Mouse (Mus musculus) kidney, embryonic 15.5 days (tissue): ENCODE measurements around the gene Ankfn1. TPM values are rescaled to one million over a fixed set of nuclear protein-coding genes. Genes with fewer than 3 reads are reported as not detected.

Experiments used
- ATAC-seq: fragments of 200-750 bp; cut with Nextera tagmentation; replicated peaks from 2 replicates; pipeline ENCODE4 v1.8.0; 2017; ENCODE audit warnings: moderate TSS enrichment; ENCODE audit not compliant: low FRiP score
- H3K27ac ChIP-seq: fragments of 300-500 bp; sonication (generic); 2 replicates; pipeline ENCODE4 v1.5.1; 2015; ENCODE audit warnings: mild to moderate bottlenecking, inconsistent platforms
- H3K27me3 ChIP-seq: fragments of 300-500 bp; sonication (generic); 2 replicates; pipeline ENCODE4 v1.6.1; 2015; ENCODE audit warnings: inconsistent platforms
- H3K36me3 ChIP-seq: fragments of 300-500 bp; sonication (generic); 2 replicates; pipeline ENCODE4 v1.6.1; 2015; ENCODE audit warnings: inconsistent platforms
- H3K4me1 ChIP-seq: fragments of 300-500 bp; sonication (generic); 2 replicates; pipeline ENCODE4 v1.6.1; 2015; ENCODE audit warnings: inconsistent platforms
- H3K4me2 ChIP-seq: fragments of 300-500 bp; sonication (generic); 2 replicates; pipeline ENCODE4 v1.6.1; 2015; ENCODE audit warnings: moderate library complexity, mild to moderate bottlenecking, inconsistent platforms
- H3K4me3 ChIP-seq: fragments of 300-500 bp; sonication (generic); replicated peaks from 2 replicates; pipeline ENCODE4 v1.5.1; 2015; ENCODE audit warnings: mild to moderate bottlenecking, inconsistent platforms
- H3K9ac ChIP-seq: fragments of 300-500 bp; sonication (generic); 2 replicates; pipeline ENCODE4 v1.6.1; 2015; ENCODE audit warnings: mild to moderate bottlenecking, inconsistent platforms
- H3K9me3 ChIP-seq: fragments of 300-500 bp; sonication (generic); replicated peaks from 2 replicates; pipeline ENCODE4 v1.6.1; 2016; ENCODE audit warnings: inconsistent platforms
- WGBS: fragments of 180-500 bp; shearing (Covaris S2); methylation state at CpG from one replicate; pipeline ENCODE4 v1.1.7; 2015; ENCODE audit warnings: mixed read lengths; 5-methylcytosine and 5-hydroxymethylcytosine counted together
- polyA plus RNA-seq: library from polyadenylated mRNA; unstranded; fragments of >200 nt; fragmentation: Nextera tagmentation; extraction: Ambion mirVana; gene quantifications from 2 replicates; pipeline ENCODE4 v1.2.1, GENCODE M21; 2015

Ankfn1 gene
- polyA plus RNA-seq, 1 experiment from 2014 or later, result 0.18 TPM

- Histone ChIP-seq H3K27me3 (no peaks in the 10 kb centered on the region), H3K27ac (no peak overlapping the region), H3K4me3 (no peak overlapping the region), H3K4me2 (no peak overlapping the region), H3K36me3 (no peaks in the 10 kb centered on the region), H3K9me3 (no peaks in the 10 kb centered on the region), H3K4me1 (no peaks in the 10 kb centered on the region), H3K9ac (no peak overlapping the region)
- no peak for ATAC-seq
- WGBS, result 72% methylated on average over 11 of the region's 11 CpGs
These were observed 226.0 kb downstream of the Ankfn1 start for GRCm38 (mm10) chr11:89551441-89551840.

- WGBS, result 89% methylated on average over 3 of the region's 3 CpGs
- no peak for ATAC-seq
These were observed 226.5 kb downstream of the Ankfn1 start for GRCm38 (mm10) chr11:89550921-89551320.

GRCm38 (mm10) chr11:89548786-89549185 lies 228.7 kb downstream of the Ankfn1 start:
- no peak for ATAC-seq
- Histone ChIP-seq H3K4me2 (no peak overlapping the region), H3K27me3 (peaks cover 5% of the 10 kb centered on the region; the same call in 1 of the 2 replicates), H3K9me3 (no peaks in the 10 kb centered on the region), H3K9ac (no peak overlapping the region), H3K36me3 (no peaks in the 10 kb centered on the region), H3K4me3 (no peak overlapping the region), H3K4me1 (peaks cover 10% of the 10 kb centered on the region), H3K27ac (no peak overlapping the region)
- 39% methylated on average over 4 of the region's 4 CpGs for WGBS

More at GRCm38 (mm10) chr11:89550921-89551320, 226.5 kb downstream of the Ankfn1 start:
- no peak overlapping the region for H3K9ac ChIP-seq
- H3K27me3 ChIP-seq, result no peaks in the 10 kb centered on the region
- no peak overlapping the region for H3K4me3 ChIP-seq
- no peak overlapping the region for H3K27ac ChIP-seq
- H3K4me1 ChIP-seq, result no peaks in the 10 kb centered on the region
- no peak overlapping the region for H3K4me2 ChIP-seq
- no peaks in the 10 kb centered on the region for H3K36me3 ChIP-seq
- H3K9me3 ChIP-seq, result no peaks in the 10 kb centered on the region

GRCm38 (mm10) chr11:89546164-89546563 lies 231.3 kb downstream of the Ankfn1 start:
- 40% methylated on average over 7 of the region's 7 CpGs for WGBS
- 0 out of 2 replicates have a peak, but pooled peaks have one; percentile 46 for ATAC-seq
- Histone ChIP-seq H3K4me1 (peaks cover 10% of the 10 kb centered on the region), H3K9ac (no peak overlapping the region), H3K4me2 (no peak overlapping the region), H3K27ac (no peak overlapping the region), H3K36me3 (no peaks in the 10 kb centered on the region), H3K27me3 (peaks cover 5% of the 10 kb centered on the region; the same call in 1 of the 2 replicates), H3K9me3 (no peaks in the 10 kb centered on the region), H3K4me3 (no peak overlapping the region)

GRCm38 (mm10) chr11:89544856-89545817 lies 232.3 kb downstream of the Ankfn1 start:
- no peak for ATAC-seq
- H3K4me3 ChIP-seq, result peak overlapping the region; percentile 21
- H3K4me2 ChIP-seq, result peak overlapping the region; percentile 56
- H3K27me3 ChIP-seq, result peaks cover 5% of the 10 kb centered on the region; the same call in 1 of the 2 replicates
- H3K27ac ChIP-seq, result no peak overlapping the region
- no peak overlapping the region for H3K9ac ChIP-seq
- H3K9me3 ChIP-seq, result no peaks in the 10 kb centered on the region
- peaks cover 10% of the 10 kb centered on the region for H3K4me1 ChIP-seq
- 8% methylated on average over 29 of the region's 29 CpGs for WGBS
- no peaks in the 10 kb centered on the region for H3K36me3 ChIP-seq

- no peak for ATAC-seq
- Histone ChIP-seq H3K27ac (no peak overlapping the region), H3K4me1 (0 out of 2 replicates have a peak, but pooled peaks cover 5% of the 10 kb centered on the region), H3K9me3 (no peaks in the 10 kb centered on the region), H3K9ac (no peak overlapping the region), H3K36me3 (no peaks in the 10 kb centered on the region), H3K27me3 (peaks cover 8% of the 10 kb centered on the region; the same call in 1 of the 2 replicates), H3K4me3 (no peak overlapping the region), H3K4me2 (no peak overlapping the region)
- WGBS, result 44% methylated on average over 8 of the region's 8 CpGs
These were observed 239.1 kb downstream of the Ankfn1 start for GRCm38 (mm10) chr11:89538376-89538775.

- no peaks in the 10 kb centered on the region for H3K9me3 ChIP-seq
- H3K27ac ChIP-seq, result no peak overlapping the region
- H3K36me3 ChIP-seq, result no peaks in the 10 kb centered on the region
- H3K4me1 ChIP-seq, result no peaks in the 10 kb centered on the region
- H3K27me3 ChIP-seq, result no peaks in the 10 kb centered on the region
- WGBS, result 79% methylated on average over 4 of the region's 4 CpGs
- H3K4me3 ChIP-seq, result no peak overlapping the region
- H3K4me2 ChIP-seq, result no peak overlapping the region
- no peak overlapping the region for H3K9ac ChIP-seq
- no peak for ATAC-seq
These were observed 249.5 kb downstream of the Ankfn1 start for GRCm38 (mm10) chr11:89527800-89528430.

- WGBS, result 9% methylated on average over 9 of the region's 9 CpGs
- peaks cover 10% of the 10 kb centered on the region for H3K4me1 ChIP-seq
- H3K27me3 ChIP-seq, result peaks cover 46% of the 10 kb centered on the region
- H3K9ac ChIP-seq, result no peak overlapping the region
- H3K36me3 ChIP-seq, result no peaks in the 10 kb centered on the region
- H3K9me3 ChIP-seq, result no peaks in the 10 kb centered on the region
- H3K4me2 ChIP-seq, result peak overlapping the region; percentile 51
- H3K4me3 ChIP-seq, result no peak overlapping the region; the same call in 1 of the 2 replicates
- H3K27ac ChIP-seq, result no peak overlapping the region
- ATAC-seq, result peak; percentile 80
These were observed 262.0 kb downstream of the Ankfn1 start for GRCm38 (mm10) chr11:89515501-89515901.

GRCm38 (mm10) chr11:89508675-89509324 lies 268.7 kb downstream of the Ankfn1 start:
- ATAC-seq, result peak; percentile 87
- Histone ChIP-seq H3K36me3 (no peaks in the 10 kb centered on the region), H3K9me3 (no peaks in the 10 kb centered on the region), H3K27ac (peak overlapping the region; percentile 77), H3K27me3 (peaks cover 29% of the 10 kb centered on the region), H3K4me2 (peak overlapping the region; percentile 39; the same call in 1 of the 2 replicates), H3K4me1 (peaks cover 20% of the 10 kb centered on the region), H3K9ac (no peak overlapping the region), H3K4me3 (no peak overlapping the region)
- 15% methylated on average over 11 of the region's 11 CpGs for WGBS

GRCm38 (mm10) chr11:89506595-89507245 lies 270.7 kb downstream of the Ankfn1 start:
- Histone ChIP-seq H3K4me3 (no peak overlapping the region), H3K9ac (no peak overlapping the region), H3K4me2 (no peak overlapping the region; the same call in 1 of the 2 replicates), H3K27me3 (peaks cover 26% of the 10 kb centered on the region), H3K36me3 (no peaks in the 10 kb centered on the region), H3K9me3 (no peaks in the 10 kb centered on the region), H3K27ac (no peak overlapping the region; the same call in 1 of the 2 replicates), H3K4me1 (peaks cover 20% of the 10 kb centered on the region)
- WGBS, result 25% methylated on average over 11 of the region's 11 CpGs
- ATAC-seq, result 0 out of 2 replicates have a peak, but pooled peaks have one; percentile 44

- H3K27ac ChIP-seq, result no peak overlapping the region
- WGBS, result 84% methylated on average over 7 of the region's 7 CpGs
- no peak for ATAC-seq
These were observed 272.4 kb downstream of the Ankfn1 start for GRCm38 (mm10) chr11:89505046-89505445.

More at GRCm38 (mm10) chr11:89505046-89505445, 272.4 kb downstream of the Ankfn1 start:
- Histone ChIP-seq H3K9ac (no peak overlapping the region), H3K9me3 (no peaks in the 10 kb centered on the region), H3K4me3 (no peak overlapping the region), H3K27me3 (peaks cover 25% of the 10 kb centered on the region), H3K36me3 (no peaks in the 10 kb centered on the region), H3K4me2 (no peak overlapping the region), H3K4me1 (peaks cover 20% of the 10 kb centered on the region)
